Mouse (Mus musculus): ENCODE measurements around the gene Tmem240. TPM values are rescaled to one million over a fixed set of nuclear protein-coding genes. Genes with fewer than 3 reads are reported as not detected.

The Tmem240 gene
- polyA plus RNA-seq, 1 experiment = 1.3 TPM

DNA sequence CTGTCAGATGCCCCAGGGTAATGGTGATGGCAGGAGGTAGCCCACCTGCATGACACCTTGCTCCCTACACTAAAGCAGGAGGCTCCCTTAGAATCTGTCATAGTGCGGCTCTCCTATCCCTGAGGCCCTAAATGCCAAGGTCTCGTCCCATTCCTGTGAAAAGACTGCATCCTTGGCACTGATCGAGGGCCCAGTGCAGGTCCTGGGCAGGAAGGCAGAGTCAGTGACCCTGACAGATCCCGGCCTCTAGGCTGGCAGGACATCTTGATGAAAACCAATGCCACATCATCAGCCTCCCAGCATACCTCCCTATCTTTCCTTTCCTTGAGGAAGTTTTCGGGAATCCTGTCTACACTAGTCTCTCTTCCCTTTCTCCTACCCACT lies 34.9 kb downstream of the Tmem240 start:
- Histone ChIP-seq H3K4me1 (ENCODE audit: control insufficient read depth, insufficient read depth, low read length) (peaks cover 5% of the 10 kb centered on the region; the same call in 1 of the 2 replicates), H3K4me3 (ENCODE audit: insufficient read depth, low read length) (peak overlapping the region; percentile 73), H3K27ac (ENCODE audit: insufficient read depth, low read depth, low read length) (no peak overlapping the region)
- no peak for TF ChIP-seq POLR2A (IDR thresholded peaks at IDR 0.05; ENCODE audit: borderline replicate concordance, low read depth, low read length)
- TF ChIP-seq CTCF (IDR thresholded peaks at IDR 0.05; ENCODE audit: low read depth, low read length) = no peak

DNA sequence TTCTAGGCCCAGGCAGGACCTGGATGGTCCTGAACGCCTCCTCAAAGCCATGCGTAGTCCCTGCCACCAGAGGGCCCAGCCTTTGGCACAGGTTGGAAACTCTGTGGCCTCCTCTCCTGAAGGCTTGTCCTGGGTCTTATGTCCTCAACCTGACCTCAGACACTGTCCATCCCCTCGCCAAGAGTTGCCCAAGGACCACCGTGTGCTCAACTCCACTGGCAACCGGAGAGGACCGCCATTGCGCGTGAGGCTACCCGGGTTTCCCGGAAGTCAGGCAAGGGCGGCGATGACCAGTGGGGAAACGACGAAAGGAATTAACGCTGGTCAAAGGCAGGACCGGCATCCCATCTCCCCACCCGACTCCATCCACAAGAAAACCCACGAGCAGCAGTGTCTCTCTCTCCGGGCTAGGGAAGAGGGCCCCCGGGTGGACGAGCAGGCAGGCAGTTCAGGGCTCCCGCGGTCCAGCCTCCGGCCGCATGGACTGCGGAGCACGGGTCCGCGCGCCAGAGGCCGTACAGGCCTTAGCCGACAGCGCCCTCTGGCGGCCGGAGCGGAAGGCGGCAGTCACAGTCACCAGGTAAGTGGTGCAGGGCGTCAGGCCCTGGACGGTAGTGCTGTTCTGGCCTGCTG lies 35.4 kb downstream of the Tmem240 start:
- Histone ChIP-seq H3K4me1 (ENCODE audit: control insufficient read depth, insufficient read depth, low read length) (peaks cover 5% of the 10 kb centered on the region; the same call in 1 of the 2 replicates), H3K4me3 (ENCODE audit: insufficient read depth, low read length) (peak overlapping the region; percentile 73), H3K27ac (ENCODE audit: insufficient read depth, low read depth, low read length) (peak overlapping the region; percentile 67)
- TF ChIP-seq CTCF (IDR thresholded peaks at IDR 0.05; ENCODE audit: low read depth, low read length) (peak; percentile 69), POLR2A (IDR thresholded peaks at IDR 0.05; ENCODE audit: borderline replicate concordance, low read depth, low read length) (no peak)

DNA sequence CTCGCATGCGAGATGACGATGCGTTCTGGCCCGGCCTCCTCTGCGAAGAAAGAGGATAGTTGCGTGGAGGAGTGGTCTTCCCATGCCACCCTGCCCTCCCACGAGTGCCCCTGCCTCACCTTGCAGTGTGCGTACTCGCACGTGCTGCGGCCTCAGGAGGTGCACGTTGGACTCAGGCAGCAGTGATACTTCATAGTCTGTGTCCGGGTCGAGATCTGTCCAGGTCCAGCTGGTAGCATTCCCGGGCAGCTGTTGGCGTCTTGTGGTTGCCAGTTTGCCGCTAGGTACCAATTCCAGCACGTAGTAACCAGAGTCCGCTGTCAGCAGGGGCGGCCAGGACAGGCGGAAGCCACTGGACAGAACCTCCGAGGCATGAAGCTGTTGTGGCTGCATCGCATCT lies 36.0 kb downstream of the Tmem240 start:
- no peak for TF ChIP-seq POLR2A (IDR thresholded peaks at IDR 0.05; ENCODE audit: borderline replicate concordance, low read depth, low read length)
- TF ChIP-seq CTCF (IDR thresholded peaks at IDR 0.05; ENCODE audit: low read depth, low read length) = no peak
- H3K4me1 ChIP-seq (ENCODE audit: control insufficient read depth, insufficient read depth, low read length) = peaks cover 7% of the 10 kb centered on the region
- peak overlapping the region; percentile 73; the same call in 1 of the 2 replicates for H3K4me3 ChIP-seq (ENCODE audit: insufficient read depth, low read length)
- H3K27ac ChIP-seq (ENCODE audit: insufficient read depth, low read depth, low read length) = no peak overlapping the region

DNA sequence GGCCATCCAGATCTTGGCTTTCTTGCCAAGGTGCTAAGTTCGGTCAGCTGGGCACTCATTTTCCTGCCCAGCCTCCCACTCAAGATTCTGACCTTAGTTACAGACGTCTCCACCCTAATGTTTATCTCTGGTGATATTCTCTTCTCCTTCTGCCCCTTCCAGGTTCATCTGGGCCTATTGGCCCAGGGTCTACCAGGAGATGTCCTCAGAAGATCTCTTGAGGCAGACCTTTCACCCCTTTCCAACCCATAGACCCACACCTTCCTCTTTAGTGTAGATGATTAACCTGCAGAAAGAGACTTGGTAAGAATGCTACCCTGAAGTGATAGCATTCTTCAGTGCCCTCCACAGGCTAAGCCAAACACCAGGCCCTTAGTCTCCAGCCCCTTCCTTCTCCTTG lies 37.1 kb downstream of the Tmem240 start:
- TF ChIP-seq POLR2A (IDR thresholded peaks at IDR 0.05; ENCODE audit: borderline replicate concordance, low read depth, low read length) (no peak), CTCF (IDR thresholded peaks at IDR 0.05; ENCODE audit: low read depth, low read length) (no peak)
- H3K27ac ChIP-seq (ENCODE audit: insufficient read depth, low read depth, low read length) = no peak overlapping the region
- H3K4me1 ChIP-seq (ENCODE audit: control insufficient read depth, insufficient read depth, low read length) = peaks cover 11% of the 10 kb centered on the region
- H3K4me3 ChIP-seq (ENCODE audit: insufficient read depth, low read length) = no peak overlapping the region

DNA sequence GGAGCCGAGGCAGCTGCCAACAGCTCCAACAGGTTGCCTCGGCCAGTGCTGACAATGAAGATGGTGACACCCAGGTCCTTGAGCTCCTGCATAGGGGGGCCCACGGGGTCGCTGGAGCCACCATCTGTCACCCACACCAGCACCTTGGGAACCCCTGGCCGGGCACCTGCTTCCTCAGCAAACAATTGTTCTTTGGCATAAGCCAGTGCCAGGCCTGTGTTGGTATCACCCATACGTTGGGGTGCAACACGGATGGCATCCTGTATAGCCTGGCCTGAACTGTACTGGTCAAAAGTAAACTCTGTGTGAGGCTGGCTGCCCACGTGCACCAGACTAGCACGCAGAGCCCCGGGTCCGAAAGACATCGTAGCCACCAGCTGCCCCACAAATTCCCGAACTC lies 38.2 kb downstream of the Tmem240 start:
- no peak overlapping the region for H3K4me3 ChIP-seq (ENCODE audit: insufficient read depth, low read length)

DNA sequence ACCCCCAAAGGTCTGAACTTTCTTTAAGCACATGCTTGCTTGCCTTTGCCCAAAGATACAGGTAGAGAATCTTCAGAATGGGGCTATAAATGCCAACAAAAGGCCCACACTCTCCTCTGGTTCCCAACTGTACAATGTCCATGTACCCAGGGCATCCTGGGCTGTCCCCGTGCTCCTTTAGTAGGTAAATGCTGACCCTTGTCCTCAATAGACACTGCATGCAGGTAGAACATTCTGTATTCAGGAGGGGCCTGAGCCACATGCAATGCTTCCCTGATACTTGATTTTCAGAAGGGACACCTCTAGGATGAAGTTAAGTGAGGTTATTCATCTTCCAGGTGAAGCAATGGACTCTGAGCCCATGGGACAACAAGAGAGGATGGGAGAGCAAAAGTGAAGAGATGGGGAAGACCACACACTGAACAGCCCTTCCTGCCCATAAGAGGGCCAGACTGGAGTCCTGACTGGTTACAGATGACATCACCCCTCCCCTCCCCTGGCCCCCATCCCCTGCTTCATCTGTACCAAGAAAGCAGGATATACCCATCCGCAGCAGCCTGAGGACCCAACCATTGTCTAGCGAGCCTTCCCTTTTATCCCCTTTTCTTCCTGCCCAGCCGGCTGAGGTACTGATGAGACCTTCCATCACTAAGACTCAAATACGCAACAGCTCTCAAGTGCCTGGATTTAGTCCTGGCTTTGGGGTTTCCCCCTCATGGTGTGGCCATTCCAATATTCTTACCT lies 38.9 kb downstream of the Tmem240 start:
- H3K4me3 ChIP-seq (ENCODE audit: insufficient read depth, low read length) = no peak overlapping the region
- H3K27ac ChIP-seq (ENCODE audit: insufficient read depth, low read depth, low read length) = no peak overlapping the region
- peaks cover 14% of the 10 kb centered on the region for H3K4me1 ChIP-seq (ENCODE audit: control insufficient read depth, insufficient read depth, low read length)
- TF ChIP-seq POLR2A (IDR thresholded peaks at IDR 0.05; ENCODE audit: borderline replicate concordance, low read depth, low read length) (no peak), CTCF (IDR thresholded peaks at IDR 0.05; ENCODE audit: low read depth, low read length) (no peak)

More for the DNA sequence above, 38.2 kb downstream of the Tmem240 start:
- Histone ChIP-seq H3K27ac (ENCODE audit: insufficient read depth, low read depth, low read length) (no peak overlapping the region), H3K4me1 (ENCODE audit: control insufficient read depth, insufficient read depth, low read length) (peaks cover 14% of the 10 kb centered on the region)
- no peak for TF ChIP-seq POLR2A (IDR thresholded peaks at IDR 0.05; ENCODE audit: borderline replicate concordance, low read depth, low read length)
- TF ChIP-seq CTCF (IDR thresholded peaks at IDR 0.05; ENCODE audit: low read depth, low read length) = no peak

DNA sequence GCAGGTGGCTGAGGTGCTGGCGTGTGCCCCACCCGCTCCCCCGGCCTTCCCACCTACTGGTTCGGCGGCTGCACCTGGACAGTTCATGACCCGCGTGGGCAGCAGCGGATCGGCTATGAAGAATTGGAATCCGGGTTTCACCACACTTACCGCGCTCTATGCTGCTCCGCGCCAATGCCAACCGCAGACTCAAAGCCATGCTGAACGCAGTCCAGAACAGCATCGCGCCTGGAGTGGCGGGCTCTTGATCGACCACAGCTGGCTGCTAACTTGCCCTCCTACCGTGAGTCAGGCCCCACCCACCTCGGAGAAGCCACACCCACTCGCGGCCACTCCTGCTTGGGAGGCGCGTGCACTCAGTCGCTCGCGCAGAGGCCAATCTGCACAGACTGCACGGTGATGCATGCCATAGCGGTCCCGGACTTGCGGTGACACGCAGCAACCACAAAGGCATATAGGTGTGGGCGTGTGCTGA lies 39.7 kb downstream of the Tmem240 start, which contains the start of gene Vwa1:
Gene Vwa1, minus strand, starts transcription at position 419 of the 475 bp plus-strand sequence.
- Histone ChIP-seq H3K4me1 (ENCODE audit: control insufficient read depth, insufficient read depth, low read length) (peaks cover 12% of the 10 kb centered on the region), H3K27ac (ENCODE audit: insufficient read depth, low read depth, low read length) (no peak within 1 kb of the TSS), H3K4me3 (ENCODE audit: insufficient read depth, low read length) (peak within 1 kb of the TSS; percentile 49)
- TF ChIP-seq CTCF (IDR thresholded peaks at IDR 0.05; ENCODE audit: low read depth, low read length) (no peak), POLR2A (IDR thresholded peaks at IDR 0.05; ENCODE audit: borderline replicate concordance, low read depth, low read length) (no peak)

DNA sequence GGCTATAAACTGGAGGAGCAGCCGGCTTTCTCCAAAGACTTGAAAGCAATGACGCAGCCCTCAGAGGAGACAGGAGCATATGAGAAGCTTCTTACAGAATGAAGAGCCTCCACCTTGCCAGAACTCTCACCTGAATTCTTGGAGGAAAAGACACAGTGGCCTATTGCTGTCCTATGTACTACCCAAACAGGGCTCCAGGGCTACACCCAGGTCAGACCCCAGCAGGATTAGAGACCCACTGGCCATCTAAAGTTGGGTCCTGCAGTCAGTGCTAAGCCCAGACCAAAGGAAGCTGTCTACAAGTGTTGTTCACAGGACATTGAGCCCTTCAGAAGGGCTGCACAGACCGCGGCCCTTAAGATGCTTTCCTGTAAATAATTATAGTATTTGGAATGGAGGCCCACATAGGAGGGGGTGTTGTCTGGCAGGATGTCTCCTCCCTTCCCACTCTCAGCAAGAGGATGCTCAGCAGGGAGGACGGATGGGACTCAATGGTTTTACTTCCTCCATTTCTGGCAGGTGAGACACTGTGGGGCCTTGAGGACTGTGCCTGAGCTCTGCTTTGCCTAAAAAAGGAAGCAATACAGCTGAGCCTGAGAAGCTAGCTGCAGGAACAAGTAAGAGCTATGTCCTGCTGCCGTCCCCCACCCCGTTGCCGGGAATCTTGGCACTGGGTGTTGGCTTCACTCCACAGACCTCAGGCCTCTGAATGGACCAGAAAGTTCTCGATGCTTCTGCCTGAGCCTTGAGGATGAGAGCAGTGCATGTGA lies 40.6 kb downstream of the Tmem240 start:
- peaks cover 9% of the 10 kb centered on the region; the same call in 1 of the 2 replicates for H3K4me1 ChIP-seq (ENCODE audit: control insufficient read depth, insufficient read depth, low read length)
- H3K27ac ChIP-seq (ENCODE audit: insufficient read depth, low read depth, low read length) = no peak overlapping the region
- no peak for TF ChIP-seq POLR2A (IDR thresholded peaks at IDR 0.05; ENCODE audit: borderline replicate concordance, low read depth, low read length)
- TF ChIP-seq CTCF (IDR thresholded peaks at IDR 0.05; ENCODE audit: low read depth, low read length) = no peak
- H3K4me3 ChIP-seq (ENCODE audit: insufficient read depth, low read length) = no peak overlapping the region

DNA sequence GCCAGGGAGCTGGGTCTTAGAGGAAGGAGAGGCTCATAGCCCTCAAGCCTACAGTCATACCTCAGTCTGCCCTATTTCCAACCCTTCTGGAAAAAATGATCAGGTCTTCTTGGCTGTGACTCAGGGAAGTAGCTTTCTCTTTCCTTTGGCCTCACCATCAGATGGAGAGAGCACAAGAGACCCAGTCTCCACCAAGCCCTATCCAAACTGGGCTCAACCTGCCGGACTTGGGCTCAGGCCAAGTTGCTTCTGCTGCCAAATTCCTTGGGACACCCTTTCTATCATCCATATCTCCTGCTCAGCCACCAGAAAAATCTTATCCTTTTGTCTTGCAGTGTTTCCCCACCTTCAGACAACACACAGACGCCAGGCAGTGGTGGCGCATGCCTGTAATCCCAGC lies 41.3 kb downstream of the Tmem240 start:
- H3K27ac ChIP-seq (ENCODE audit: insufficient read depth, low read depth, low read length) = no peak overlapping the region
- peaks cover 9% of the 10 kb centered on the region; the same call in 1 of the 2 replicates for H3K4me1 ChIP-seq (ENCODE audit: control insufficient read depth, insufficient read depth, low read length)
- no peak overlapping the region for H3K4me3 ChIP-seq (ENCODE audit: insufficient read depth, low read length)
- TF ChIP-seq POLR2A (IDR thresholded peaks at IDR 0.05; ENCODE audit: borderline replicate concordance, low read depth, low read length) = no peak
- TF ChIP-seq CTCF (IDR thresholded peaks at IDR 0.05; ENCODE audit: low read depth, low read length) = no peak
